Mouse (Mus musculus): ENCODE data around the gene Degs1. TPM values are rescaled to one million over a fixed set of nuclear protein-coding genes. Genes with fewer than 3 reads are reported as not detected.

Degs1 gene
- polyA plus RNA-seq, 1 experiment from 2014 or later: 156 TPM

GRCm38 (mm10) chr1:182271632-182272031, 11.0 kb downstream of the Degs1 start:
- Histone ChIP-seq H3K4me3 (no peak overlapping the region), H3K27me3 (ENCODE audit: insufficient read depth, poor library complexity, severe bottlenecking) (no peaks in the 10 kb centered on the region), H3K36me3 (peaks cover 44% of the 10 kb centered on the region), H3K9me3 (no peaks in the 10 kb centered on the region), H3K27ac (no peak overlapping the region), H3K4me1 (0 out of 2 replicates have a peak, but pooled peaks cover 7% of the 10 kb centered on the region)
- 76% methylated on average over 5 of the region's 5 CpGs for WGBS
- no peak for DNase-seq (ENCODE audit: low spot score)

GRCm38 (mm10) chr1:182271130-182271529, 11.5 kb downstream of the Degs1 start:
- no peaks in the 10 kb centered on the region for H3K27me3 ChIP-seq (ENCODE audit: insufficient read depth, poor library complexity, severe bottlenecking)
- no peaks in the 10 kb centered on the region for H3K9me3 ChIP-seq
- no peak overlapping the region for H3K27ac ChIP-seq
- H3K36me3 ChIP-seq: peaks cover 39% of the 10 kb centered on the region
- 84% methylated on average over 5 of the region's 5 CpGs for WGBS
- H3K4me1 ChIP-seq: 0 out of 2 replicates have a peak, but pooled peaks cover 7% of the 10 kb centered on the region
- no peak overlapping the region for H3K4me3 ChIP-seq
- DNase-seq (ENCODE audit: low spot score): no peak

- Histone ChIP-seq H3K9me3 (no peaks in the 10 kb centered on the region), H3K4me3 (no peak overlapping the region), H3K36me3 (peaks cover 13% of the 10 kb centered on the region; the same call in 1 of the 2 replicates), H3K27me3 (ENCODE audit: insufficient read depth, poor library complexity, severe bottlenecking) (no peaks in the 10 kb centered on the region), H3K4me1 (no peaks in the 10 kb centered on the region), H3K27ac (no peak overlapping the region)
- WGBS: 70% methylated on average over 4 of the region's 4 CpGs
- no peak for DNase-seq (ENCODE audit: low spot score)
Measured at GRCm38 (mm10) chr1:182268317-182268716, 14.3 kb downstream of the Degs1 start.

GRCm38 (mm10) chr1:182266028-182266525, 16.5 kb downstream of the Degs1 start:
- WGBS: 73% methylated on average over 11 of the region's 11 CpGs
- no peak for DNase-seq (ENCODE audit: low spot score)
- no peaks in the 10 kb centered on the region for H3K9me3 ChIP-seq
- H3K4me1 ChIP-seq: no peaks in the 10 kb centered on the region
- no peak overlapping the region for H3K27ac ChIP-seq
- no peaks in the 10 kb centered on the region for H3K27me3 ChIP-seq (ENCODE audit: insufficient read depth, poor library complexity, severe bottlenecking)
- H3K4me3 ChIP-seq: no peak overlapping the region
- no peaks in the 10 kb centered on the region for H3K36me3 ChIP-seq

- Histone ChIP-seq H3K9me3 (no peaks in the 10 kb centered on the region), H3K36me3 (no peaks in the 10 kb centered on the region), H3K27me3 (ENCODE audit: insufficient read depth, poor library complexity, severe bottlenecking) (no peaks in the 10 kb centered on the region), H3K4me3 (no peak overlapping the region), H3K4me1 (no peaks in the 10 kb centered on the region), H3K27ac (no peak overlapping the region)
- no peak for DNase-seq (ENCODE audit: low spot score)
- whole genome bisulfite sequencing: 77% methylated on average over 11 of the region's 11 CpGs
Measured at GRCm38 (mm10) chr1:182256041-182256680, 26.4 kb downstream of the Degs1 start.

GRCm38 (mm10) chr1:182255031-182255430, 27.6 kb downstream of the Degs1 start:
- no peaks in the 10 kb centered on the region for H3K36me3 ChIP-seq
- H3K9me3 ChIP-seq: no peaks in the 10 kb centered on the region
- H3K27ac ChIP-seq: no peak overlapping the region
- DNase-seq (ENCODE audit: low spot score): no peak
- no peaks in the 10 kb centered on the region for H3K27me3 ChIP-seq (ENCODE audit: insufficient read depth, poor library complexity, severe bottlenecking)
- no peak overlapping the region for H3K4me3 ChIP-seq
- no peaks in the 10 kb centered on the region for H3K4me1 ChIP-seq
- 87% methylated on average over 11 of the region's 11 CpGs for WGBS

- no peak for DNase-seq (ENCODE audit: low spot score)
- 88% methylated on average over 8 of the region's 8 CpGs for WGBS
- H3K4me1 ChIP-seq: peaks cover 3% of the 10 kb centered on the region; the same call in 1 of the 2 replicates
Measured at GRCm38 (mm10) chr1:182254618-182255017, 28.0 kb downstream of the Degs1 start.

GRCm38 (mm10) chr1:182253756-182254534, 28.7 kb downstream of the Degs1 start:
- Histone ChIP-seq H3K4me1 (peaks cover 3% of the 10 kb centered on the region; the same call in 1 of the 2 replicates), H3K27me3 (ENCODE audit: insufficient read depth, poor library complexity, severe bottlenecking) (no peaks in the 10 kb centered on the region), H3K36me3 (no peaks in the 10 kb centered on the region), H3K4me3 (no peak overlapping the region), H3K27ac (no peak overlapping the region), H3K9me3 (no peaks in the 10 kb centered on the region)
- DNase-seq (ENCODE audit: low spot score): no peak
- WGBS: 86% methylated on average over 12 of the region's 12 CpGs

More at GRCm38 (mm10) chr1:182254618-182255017, 28.0 kb downstream of the Degs1 start:
- H3K9me3 ChIP-seq: no peaks in the 10 kb centered on the region
- no peak overlapping the region for H3K4me3 ChIP-seq
- no peak overlapping the region for H3K27ac ChIP-seq
- H3K27me3 ChIP-seq (ENCODE audit: insufficient read depth, poor library complexity, severe bottlenecking): no peaks in the 10 kb centered on the region
- no peaks in the 10 kb centered on the region for H3K36me3 ChIP-seq

GRCm38 (mm10) chr1:182252534-182253171, 30.0 kb downstream of the Degs1 start:
- no peak for DNase-seq (ENCODE audit: low spot score)
- Histone ChIP-seq H3K4me3 (no peak overlapping the region), H3K27me3 (ENCODE audit: insufficient read depth, poor library complexity, severe bottlenecking) (no peaks in the 10 kb centered on the region), H3K4me1 (peaks cover 3% of the 10 kb centered on the region; the same call in 1 of the 2 replicates), H3K27ac (no peak overlapping the region), H3K9me3 (no peaks in the 10 kb centered on the region), H3K36me3 (no peaks in the 10 kb centered on the region)
- WGBS: 84% methylated on average over 10 of the region's 10 CpGs

GRCm38 (mm10) chr1:182250734-182251133, 31.9 kb downstream of the Degs1 start:
- Histone ChIP-seq H3K4me1 (peaks cover 3% of the 10 kb centered on the region; the same call in 1 of the 2 replicates), H3K27ac (no peak overlapping the region), H3K36me3 (no peaks in the 10 kb centered on the region), H3K27me3 (ENCODE audit: insufficient read depth, poor library complexity, severe bottlenecking) (no peaks in the 10 kb centered on the region), H3K4me3 (no peak overlapping the region), H3K9me3 (no peaks in the 10 kb centered on the region)
- 72% methylated on average over 4 of the region's 4 CpGs for WGBS
- DNase-seq (ENCODE audit: low spot score): no peak

- no peaks in the 10 kb centered on the region for H3K9me3 ChIP-seq
- H3K36me3 ChIP-seq: no peaks in the 10 kb centered on the region
- H3K4me1 ChIP-seq: peaks cover 3% of the 10 kb centered on the region; the same call in 1 of the 2 replicates
- no peaks in the 10 kb centered on the region for H3K27me3 ChIP-seq (ENCODE audit: insufficient read depth, poor library complexity, severe bottlenecking)
- H3K27ac ChIP-seq: no peak overlapping the region
- DNase-seq (ENCODE audit: low spot score): no peak
- WGBS: 57% methylated on average over 8 of the region's 8 CpGs
- no peak overlapping the region for H3K4me3 ChIP-seq
Measured at GRCm38 (mm10) chr1:182249298-182249697, 33.3 kb downstream of the Degs1 start.

- Histone ChIP-seq H3K27me3 (ENCODE audit: insufficient read depth, poor library complexity, severe bottlenecking) (no peaks in the 10 kb centered on the region), H3K9me3 (no peaks in the 10 kb centered on the region), H3K4me1 (peaks cover 3% of the 10 kb centered on the region; the same call in 1 of the 2 replicates), H3K36me3 (no peaks in the 10 kb centered on the region), H3K27ac (no peak overlapping the region), H3K4me3 (no peak overlapping the region)
- DNase-seq (ENCODE audit: low spot score): no peak
- 92% methylated on average over 5 of the region's 5 CpGs for WGBS
Measured at GRCm38 (mm10) chr1:182245003-182245402, 37.6 kb downstream of the Degs1 start.

All from heart, embryonic 10.5 days (tissue).